Mouse (Mus musculus) kidney, embryonic 15.5 days (tissue): ENCODE data around the gene Ehd4. TPM values are rescaled to one million over a fixed set of nuclear protein-coding genes. Genes with fewer than 3 reads are reported as not detected.

Experiments used
- ATAC-seq: fragments of 200-750 bp; cut with Nextera tagmentation; replicated peaks from 2 replicates; pipeline ENCODE4 v1.8.0; 2017; ENCODE audit warnings: moderate TSS enrichment; ENCODE audit not compliant: low FRiP score
- H3K27ac ChIP-seq: fragments of 300-500 bp; sonication (generic); 2 replicates; pipeline ENCODE4 v1.5.1; 2015; ENCODE audit warnings: mild to moderate bottlenecking, inconsistent platforms
- H3K27me3 ChIP-seq: fragments of 300-500 bp; sonication (generic); 2 replicates; pipeline ENCODE4 v1.6.1; 2015; ENCODE audit warnings: inconsistent platforms
- H3K36me3 ChIP-seq: fragments of 300-500 bp; sonication (generic); 2 replicates; pipeline ENCODE4 v1.6.1; 2015; ENCODE audit warnings: inconsistent platforms
- H3K4me1 ChIP-seq: fragments of 300-500 bp; sonication (generic); 2 replicates; pipeline ENCODE4 v1.6.1; 2015; ENCODE audit warnings: inconsistent platforms
- H3K4me2 ChIP-seq: fragments of 300-500 bp; sonication (generic); 2 replicates; pipeline ENCODE4 v1.6.1; 2015; ENCODE audit warnings: moderate library complexity, mild to moderate bottlenecking, inconsistent platforms
- H3K4me3 ChIP-seq: fragments of 300-500 bp; sonication (generic); replicated peaks from 2 replicates; pipeline ENCODE4 v1.5.1; 2015; ENCODE audit warnings: mild to moderate bottlenecking, inconsistent platforms
- H3K9ac ChIP-seq: fragments of 300-500 bp; sonication (generic); 2 replicates; pipeline ENCODE4 v1.6.1; 2015; ENCODE audit warnings: mild to moderate bottlenecking, inconsistent platforms
- H3K9me3 ChIP-seq: fragments of 300-500 bp; sonication (generic); replicated peaks from 2 replicates; pipeline ENCODE4 v1.6.1; 2016; ENCODE audit warnings: inconsistent platforms
- WGBS: fragments of 180-500 bp; shearing (Covaris S2); methylation state at CpG from one replicate; pipeline ENCODE4 v1.1.7; 2015; ENCODE audit warnings: mixed read lengths; 5-methylcytosine and 5-hydroxymethylcytosine counted together
- polyA plus RNA-seq: library from polyadenylated mRNA; unstranded; fragments of >200 nt; fragmentation: Nextera tagmentation; extraction: Ambion mirVana; gene quantifications from 2 replicates; pipeline ENCODE4 v1.2.1, GENCODE M21; 2015

Gene Ehd4
- polyA plus RNA-seq, 1 experiment from 2014 or later = 66.6 TPM

DNA sequence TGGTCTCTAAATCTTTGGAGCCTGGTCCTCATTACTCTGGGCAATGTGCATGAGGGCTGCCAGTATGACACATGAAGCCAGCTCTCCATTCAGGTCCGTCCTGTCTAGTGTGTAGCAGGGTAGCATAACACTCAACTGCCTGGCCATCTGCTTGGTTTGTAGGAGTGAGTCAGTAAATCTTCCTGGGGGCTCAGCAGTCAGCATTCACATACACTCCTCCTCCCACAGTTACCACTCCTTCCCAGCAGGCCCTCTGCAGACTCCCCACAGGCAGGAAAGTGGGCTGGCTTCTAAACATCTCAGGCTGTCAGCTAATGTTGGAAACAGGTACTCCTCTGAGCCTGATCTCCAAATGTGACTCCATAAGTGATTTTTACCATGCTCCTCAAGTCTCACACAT, 30.3 kb downstream of the Ehd4 start:
- Histone ChIP-seq H3K9ac (no peak overlapping the region), H3K36me3 (no peaks in the 10 kb centered on the region), H3K9me3 (no peaks in the 10 kb centered on the region), H3K4me1 (peaks cover 53% of the 10 kb centered on the region), H3K4me3 (no peak overlapping the region), H3K27me3 (no peaks in the 10 kb centered on the region), H3K4me2 (no peak overlapping the region), H3K27ac (0 out of 2 replicates have a peak overlapping the region, but pooled peaks have one; percentile 37)
- 32% methylated on average over 1 of the region's 1 CpGs for WGBS
- ATAC-seq = peak; percentile 75

DNA sequence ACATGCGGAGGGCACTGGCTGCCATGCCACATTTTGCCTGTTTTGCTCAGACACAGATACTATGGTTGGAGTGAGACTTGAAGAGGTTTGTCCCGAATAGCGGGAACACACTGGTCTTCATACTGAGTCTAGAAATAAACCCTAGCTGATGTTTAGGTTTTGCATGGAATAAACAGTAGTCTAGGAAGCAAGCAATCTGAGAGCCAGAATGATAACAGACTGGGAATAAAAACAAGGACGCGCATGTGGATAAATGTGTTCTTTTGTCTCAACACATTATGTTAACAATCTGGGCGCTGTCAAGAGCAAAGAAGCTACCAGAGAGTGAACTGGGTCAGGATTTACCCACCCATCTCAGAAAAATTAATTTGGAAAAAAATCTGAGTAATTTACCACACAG, 31.4 kb downstream of the Ehd4 start:
- H3K9ac ChIP-seq = no peak overlapping the region
- no peak overlapping the region for H3K27ac ChIP-seq
- 93% methylated on average over 6 of the region's 6 CpGs for WGBS
- no peaks in the 10 kb centered on the region for H3K36me3 ChIP-seq
- no peak overlapping the region for H3K4me3 ChIP-seq
- H3K27me3 ChIP-seq = no peaks in the 10 kb centered on the region
- ATAC-seq = no peak
- H3K9me3 ChIP-seq = no peaks in the 10 kb centered on the region
- no peak overlapping the region for H3K4me2 ChIP-seq
- peaks cover 42% of the 10 kb centered on the region for H3K4me1 ChIP-seq

DNA sequence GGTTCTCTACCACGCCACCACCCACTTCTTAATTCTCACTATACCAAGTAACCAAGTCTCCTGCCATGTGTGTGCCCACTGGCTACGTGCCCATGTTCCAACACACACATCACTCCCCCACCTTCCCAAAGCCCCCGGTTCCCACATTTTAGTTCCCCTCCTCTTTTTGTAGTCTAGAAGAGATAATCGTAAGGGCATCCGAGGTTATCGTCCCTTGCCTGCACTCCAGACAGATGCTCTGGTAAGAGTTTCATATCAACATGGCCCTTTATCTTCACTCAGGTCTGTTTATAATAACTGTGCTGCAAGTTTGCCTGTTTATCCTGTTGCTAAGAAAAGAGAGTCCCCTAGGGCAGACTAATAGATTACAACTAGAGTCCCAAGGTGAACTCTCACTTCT, 37.1 kb downstream of the Ehd4 start:
- no peak overlapping the region for H3K4me3 ChIP-seq
- H3K36me3 ChIP-seq = no peaks in the 10 kb centered on the region
- H3K9me3 ChIP-seq = no peaks in the 10 kb centered on the region
- WGBS = 83% methylated on average over 6 of the region's 6 CpGs
- no peak for ATAC-seq
- no peaks in the 10 kb centered on the region for H3K27me3 ChIP-seq
- no peak overlapping the region for H3K4me2 ChIP-seq
- H3K9ac ChIP-seq = no peak overlapping the region
- H3K4me1 ChIP-seq = 0 out of 2 replicates have a peak, but pooled peaks cover 7% of the 10 kb centered on the region
- no peak overlapping the region for H3K27ac ChIP-seq

DNA sequence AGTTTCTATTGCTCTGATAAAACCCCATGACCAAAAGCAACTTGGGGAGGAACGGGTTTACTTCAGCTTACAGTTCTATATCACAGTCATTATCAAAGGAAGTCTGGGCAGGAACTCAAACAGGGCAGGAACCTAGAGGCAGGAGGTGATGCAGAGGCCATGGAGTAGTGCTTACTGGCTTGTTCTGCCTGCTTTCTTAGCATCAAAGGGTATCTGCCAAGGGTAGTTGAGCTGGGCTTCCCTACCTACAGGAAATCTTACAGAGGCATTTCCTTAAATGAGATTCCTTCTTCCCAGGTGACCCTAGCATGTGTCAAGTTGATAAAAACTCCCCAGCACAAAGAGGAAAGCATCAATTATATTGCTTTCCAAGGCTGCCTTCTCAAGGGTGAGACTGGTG, 38.0 kb downstream of the Ehd4 start:
- Histone ChIP-seq H3K36me3 (no peaks in the 10 kb centered on the region), H3K27me3 (no peaks in the 10 kb centered on the region), H3K9ac (no peak overlapping the region), H3K4me1 (0 out of 2 replicates have a peak, but pooled peaks cover 1% of the 10 kb centered on the region), H3K4me2 (no peak overlapping the region), H3K27ac (0 out of 2 replicates have a peak overlapping the region, but pooled peaks have one; percentile 10), H3K9me3 (no peaks in the 10 kb centered on the region), H3K4me3 (no peak overlapping the region)
- no peak for ATAC-seq
- 57% methylated on average over 1 of the region's 1 CpGs for WGBS

DNA sequence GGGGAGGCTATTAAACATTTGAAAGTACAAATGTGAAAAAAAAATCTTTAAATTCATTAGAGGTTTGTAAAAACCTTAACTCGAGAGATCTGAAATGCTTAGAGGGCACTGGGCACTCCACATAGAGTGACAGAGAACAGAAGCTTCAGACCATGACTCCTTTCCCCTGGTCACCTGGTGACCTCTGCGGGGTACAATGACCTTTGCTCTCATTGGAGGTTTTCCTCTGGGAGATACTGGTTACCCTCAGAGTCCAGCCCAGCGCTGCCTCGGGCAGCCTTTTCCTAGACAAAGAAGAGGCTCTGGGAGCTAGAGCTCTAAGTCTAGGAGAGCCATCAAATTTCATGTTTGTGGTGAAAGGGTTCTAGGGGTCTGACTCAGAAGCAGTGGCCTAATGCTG, 39.4 kb downstream of the Ehd4 start:
- no peaks in the 10 kb centered on the region for H3K9me3 ChIP-seq
- no peak overlapping the region for H3K4me2 ChIP-seq
- H3K36me3 ChIP-seq = no peaks in the 10 kb centered on the region
- no peaks in the 10 kb centered on the region for H3K27me3 ChIP-seq
- peaks cover 5% of the 10 kb centered on the region for H3K4me1 ChIP-seq
- H3K27ac ChIP-seq = no peak overlapping the region
- 83% methylated on average over 4 of the region's 4 CpGs for WGBS
- no peak for ATAC-seq
- H3K4me3 ChIP-seq = no peak overlapping the region
- no peak overlapping the region for H3K9ac ChIP-seq

DNA sequence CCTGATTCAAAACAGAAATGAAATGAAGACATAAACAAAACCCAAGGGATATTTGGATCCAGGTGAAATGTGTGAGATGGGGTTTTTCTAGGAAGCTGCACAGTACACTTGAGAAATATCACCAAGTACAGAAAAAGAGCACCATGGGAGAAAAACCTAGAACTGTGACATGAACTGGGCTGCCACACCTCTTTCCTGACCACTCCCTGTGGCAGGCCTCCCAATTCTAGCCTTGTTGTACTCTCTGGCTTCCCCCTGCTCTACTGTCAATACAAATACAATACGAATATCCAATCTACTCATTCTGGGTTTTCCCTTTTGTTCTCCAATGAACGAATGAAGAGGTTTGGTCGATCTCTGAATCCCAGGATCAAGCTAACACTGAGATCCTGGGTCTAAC, 40.4 kb downstream of the Ehd4 start:
- 96% methylated on average over 3 of the region's 3 CpGs for WGBS
- no peak for ATAC-seq
- no peak overlapping the region for H3K4me3 ChIP-seq
- no peaks in the 10 kb centered on the region for H3K27me3 ChIP-seq
- H3K9ac ChIP-seq = no peak overlapping the region
- no peaks in the 10 kb centered on the region for H3K9me3 ChIP-seq
- no peak overlapping the region for H3K27ac ChIP-seq
- no peak overlapping the region for H3K4me2 ChIP-seq
- peaks cover 5% of the 10 kb centered on the region for H3K4me1 ChIP-seq
- H3K36me3 ChIP-seq = no peaks in the 10 kb centered on the region

DNA sequence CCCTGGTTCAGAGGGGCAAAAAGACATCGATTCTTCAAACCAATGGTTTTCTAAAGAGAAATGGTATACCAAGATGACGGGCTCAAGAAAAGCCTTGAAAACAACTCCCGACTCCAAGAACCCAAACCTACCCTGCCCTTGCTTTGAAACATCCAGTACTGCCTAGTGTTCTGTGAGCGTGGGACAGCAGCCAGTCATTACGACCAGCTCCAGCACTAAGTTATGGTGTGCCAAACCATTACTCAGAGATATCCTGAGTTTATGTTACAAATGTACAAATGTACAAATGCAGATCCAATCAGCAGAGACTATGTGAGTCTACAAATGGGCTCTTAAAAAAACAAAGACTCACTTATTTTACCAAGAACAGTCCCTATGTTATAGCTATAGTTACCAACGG, 40.9 kb downstream of the Ehd4 start:
- 76% methylated on average over 6 of the region's 6 CpGs for WGBS
- H3K9ac ChIP-seq = no peak overlapping the region
- H3K4me1 ChIP-seq = peaks cover 5% of the 10 kb centered on the region
- H3K27me3 ChIP-seq = no peaks in the 10 kb centered on the region
- H3K36me3 ChIP-seq = no peaks in the 10 kb centered on the region
- H3K27ac ChIP-seq = no peak overlapping the region
- no peak overlapping the region for H3K4me3 ChIP-seq
- H3K9me3 ChIP-seq = no peaks in the 10 kb centered on the region
- ATAC-seq = no peak
- H3K4me2 ChIP-seq = no peak overlapping the region

DNA sequence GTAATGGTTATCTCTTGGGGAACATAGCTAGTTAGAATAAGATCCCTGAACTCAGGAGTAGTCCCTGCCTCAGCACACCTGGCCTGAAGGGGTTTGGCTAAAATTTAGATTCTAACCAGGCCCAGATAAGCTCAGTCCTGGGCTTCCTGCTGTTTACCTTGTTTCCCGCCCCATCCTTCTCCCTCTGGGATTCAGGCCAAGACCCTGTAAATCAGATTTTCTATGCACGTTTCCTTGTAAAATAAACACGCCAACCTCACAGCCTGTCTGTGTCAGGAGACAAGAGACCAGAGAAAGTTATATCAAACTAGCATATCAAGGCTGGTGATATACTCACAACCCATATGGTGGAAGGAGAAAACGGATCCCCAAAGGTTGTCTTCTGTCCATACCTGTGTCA, 42.8 kb downstream of the Ehd4 start:
- WGBS = 45% methylated on average over 4 of the region's 4 CpGs
- Histone ChIP-seq H3K4me1 (peaks cover 5% of the 10 kb centered on the region), H3K9ac (no peak overlapping the region), H3K4me3 (no peak overlapping the region), H3K27ac (no peak overlapping the region), H3K36me3 (no peaks in the 10 kb centered on the region), H3K27me3 (no peaks in the 10 kb centered on the region), H3K4me2 (no peak overlapping the region), H3K9me3 (no peaks in the 10 kb centered on the region)
- ATAC-seq = no peak

DNA sequence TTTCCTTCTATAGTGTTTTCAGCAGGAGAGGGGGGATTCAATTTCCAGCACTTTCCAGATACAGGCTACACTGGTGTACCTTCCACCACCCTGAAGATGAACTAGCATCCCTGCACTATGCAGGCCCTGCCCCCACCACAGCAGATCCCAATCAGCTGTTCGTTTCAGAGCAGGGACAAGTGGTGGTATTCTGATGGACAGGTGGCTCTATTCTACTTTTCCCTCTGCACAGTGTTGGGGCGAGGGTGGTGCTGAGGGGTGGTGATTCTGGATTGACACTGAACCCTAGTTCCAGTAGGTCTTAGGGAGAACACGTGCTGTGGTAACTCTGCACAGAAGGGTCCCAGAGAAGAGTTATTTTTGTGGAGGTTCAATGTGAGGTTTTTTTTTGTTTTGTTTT, 43.2 kb downstream of the Ehd4 start:
- ATAC-seq = no peak
- WGBS = 68% methylated on average over 3 of the region's 3 CpGs
- no peak overlapping the region for H3K27ac ChIP-seq

DNA sequence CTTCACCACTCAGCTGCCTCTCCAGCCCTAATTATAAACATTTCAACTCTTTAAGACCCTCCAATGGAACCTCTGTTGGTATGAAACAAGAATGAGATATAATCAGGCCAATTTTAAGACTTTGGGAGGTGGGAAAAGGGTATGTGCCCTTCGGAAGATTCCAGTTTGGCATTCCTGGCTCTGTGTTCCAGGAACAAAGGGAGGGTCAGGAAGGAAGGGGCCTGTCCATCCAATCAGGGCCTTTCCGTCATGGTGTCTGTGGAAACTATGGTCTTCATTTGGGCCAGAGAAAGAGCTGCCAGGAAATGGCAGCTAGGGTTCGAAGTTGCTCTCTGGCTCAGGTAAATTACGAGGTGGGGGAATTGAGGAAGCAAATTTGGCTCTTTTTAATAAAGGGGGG, 46.3 kb downstream of the Ehd4 start:
- Histone ChIP-seq H3K4me1 (peaks cover 12% of the 10 kb centered on the region), H3K9me3 (no peaks in the 10 kb centered on the region), H3K4me2 (no peak overlapping the region), H3K9ac (no peak overlapping the region), H3K27me3 (no peaks in the 10 kb centered on the region), H3K4me3 (no peak overlapping the region), H3K36me3 (no peaks in the 10 kb centered on the region), H3K27ac (no peak overlapping the region)
- WGBS = 86% methylated on average over 4 of the region's 4 CpGs
- no peak for ATAC-seq

More for the DNA sequence above, 43.2 kb downstream of the Ehd4 start:
- Histone ChIP-seq H3K36me3 (no peaks in the 10 kb centered on the region), H3K9ac (no peak overlapping the region), H3K4me1 (peaks cover 5% of the 10 kb centered on the region), H3K4me2 (no peak overlapping the region), H3K4me3 (no peak overlapping the region), H3K27me3 (no peaks in the 10 kb centered on the region), H3K9me3 (no peaks in the 10 kb centered on the region)

DNA sequence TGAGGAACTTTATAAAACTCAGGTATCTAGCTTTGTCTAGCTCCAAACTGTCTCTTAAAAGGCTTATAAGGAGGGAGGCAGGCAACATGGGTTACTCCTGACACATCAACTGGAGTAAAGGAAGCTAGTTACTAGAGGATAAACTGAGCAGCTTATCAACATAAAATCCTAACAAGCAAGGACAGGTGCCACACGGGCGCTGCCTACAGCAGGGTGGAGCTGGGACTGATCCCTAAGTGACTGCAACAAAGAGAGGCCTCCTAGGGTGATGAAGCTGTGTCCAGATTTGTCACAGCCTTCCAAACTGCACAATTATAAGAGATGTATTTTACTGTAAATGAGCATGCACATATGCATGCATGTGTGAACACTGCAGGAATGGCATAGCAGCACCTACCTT, 47.0 kb downstream of the Ehd4 start:
- 86% methylated on average over 2 of the region's 2 CpGs for WGBS
- no peak overlapping the region for H3K4me3 ChIP-seq
- ATAC-seq = no peak

DNA sequence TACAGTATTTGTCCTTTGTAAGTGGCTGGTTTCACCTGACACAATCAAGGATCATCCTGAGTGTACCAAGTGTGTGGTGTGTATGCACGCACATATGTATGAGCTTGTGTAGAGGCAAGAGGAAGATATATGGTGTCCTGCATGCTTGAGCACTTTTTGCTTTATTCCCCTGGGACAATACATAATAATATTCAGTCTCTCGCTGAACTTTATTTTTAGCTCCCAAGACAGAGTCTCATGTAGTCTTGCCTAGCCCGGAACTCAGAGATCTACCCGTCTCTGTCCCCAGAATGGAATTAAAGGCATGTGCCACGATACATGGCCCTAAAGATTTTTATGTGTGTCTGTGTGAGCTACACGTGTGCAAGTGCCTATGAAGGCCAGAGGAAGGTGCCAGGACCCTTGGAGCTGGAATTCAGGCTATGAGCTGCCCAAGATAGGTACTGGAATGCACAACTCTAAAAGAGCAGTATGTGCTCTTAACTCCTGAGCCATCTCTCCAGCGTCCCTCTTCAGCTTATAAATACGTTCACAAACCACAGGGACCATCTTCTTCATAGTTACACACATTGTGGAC, 47.9 kb downstream of the Ehd4 start:
- H3K27me3 ChIP-seq = no peaks in the 10 kb centered on the region
- H3K4me2 ChIP-seq = no peak overlapping the region
- H3K9ac ChIP-seq = no peak overlapping the region
- no peaks in the 10 kb centered on the region for H3K9me3 ChIP-seq
- H3K4me3 ChIP-seq = no peak overlapping the region
- peaks cover 23% of the 10 kb centered on the region for H3K4me1 ChIP-seq
- H3K36me3 ChIP-seq = no peaks in the 10 kb centered on the region
- H3K27ac ChIP-seq = no peak overlapping the region
- WGBS = 83% methylated on average over 8 of the region's 8 CpGs
- ATAC-seq = no peak

More for the DNA sequence above, 47.0 kb downstream of the Ehd4 start:
- no peaks in the 10 kb centered on the region for H3K27me3 ChIP-seq
- no peak overlapping the region for H3K27ac ChIP-seq
- H3K36me3 ChIP-seq = no peaks in the 10 kb centered on the region
- H3K4me2 ChIP-seq = no peak overlapping the region
- no peak overlapping the region for H3K9ac ChIP-seq
- no peaks in the 10 kb centered on the region for H3K9me3 ChIP-seq
- H3K4me1 ChIP-seq = peaks cover 17% of the 10 kb centered on the region

DNA sequence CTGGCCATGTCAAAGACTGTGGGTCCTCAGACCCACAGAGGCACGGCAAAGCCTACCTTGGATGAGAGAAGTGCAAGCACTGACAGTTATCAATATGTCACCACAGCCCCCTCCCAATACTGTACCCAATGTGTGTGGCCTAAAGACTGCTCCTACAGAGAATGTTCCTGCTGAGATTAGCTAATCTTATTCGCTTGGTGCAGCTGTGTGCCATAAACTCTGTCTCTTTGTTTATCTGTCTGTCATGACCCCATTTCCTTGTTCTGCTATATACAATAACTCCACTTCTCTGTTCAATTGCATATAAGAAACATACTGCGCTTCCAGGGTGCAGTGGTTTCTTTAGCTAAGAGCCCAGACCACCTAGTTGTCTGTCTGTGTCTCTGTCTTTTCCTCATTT, 48.5 kb downstream of the Ehd4 start:
- Histone ChIP-seq H3K27me3 (no peaks in the 10 kb centered on the region), H3K9me3 (no peaks in the 10 kb centered on the region), H3K36me3 (no peaks in the 10 kb centered on the region), H3K4me2 (no peak overlapping the region), H3K4me1 (peaks cover 18% of the 10 kb centered on the region), H3K4me3 (no peak overlapping the region), H3K27ac (no peak overlapping the region), H3K9ac (no peak overlapping the region)
- ATAC-seq = no peak
- 58% methylated on average over 3 of the region's 3 CpGs for WGBS
